Mouse (Mus musculus) intestine, embryonic 16.5 days (tissue): ENCODE data around the gene Pnpla7. TPM values are rescaled to one million over a fixed set of nuclear protein-coding genes. Genes with fewer than 3 reads are reported as not detected.

Experiments
- ATAC-seq: fragments of 200-750 bp; cut with Nextera tagmentation; 2 replicates; pipeline ENCODE4 v1.8.0; 2017; ENCODE audit warnings: moderate TSS enrichment, moderate library complexity
- H3K27ac ChIP-seq: fragments of 300-500 bp; sonication (generic); 2 replicates; pipeline ENCODE4 v1.5.1; 2014; ENCODE audit warnings: mild to moderate bottlenecking, low read length
- H3K27me3 ChIP-seq: fragments of 300-500 bp; sonication (generic); replicated peaks from 2 replicates; pipeline ENCODE4 v1.6.1; 2014; ENCODE audit warnings: low read length, control low read depth, mixed read lengths; ENCODE audit not compliant: control insufficient read depth, insufficient read depth
- H3K36me3 ChIP-seq: fragments of 300-500 bp; sonication (generic); 2 replicates; pipeline ENCODE4 v1.6.1; 2014; ENCODE audit warnings: low read length, control low read depth; ENCODE audit not compliant: control insufficient read depth, insufficient read depth
- H3K4me1 ChIP-seq: fragments of 300-500 bp; sonication (generic); 2 replicates; pipeline ENCODE4 v1.6.1; 2014; ENCODE audit warnings: low read length, control low read depth, mixed read lengths; ENCODE audit not compliant: control insufficient read depth, insufficient read depth
- H3K4me2 ChIP-seq: fragments of 300-500 bp; sonication (generic); 2 replicates; pipeline ENCODE4 v1.6.1; 2014; ENCODE audit warnings: low read depth, low read length, control low read depth
- H3K4me3 ChIP-seq: fragments of 300-500 bp; sonication (generic); 2 replicates; pipeline ENCODE4 v1.5.1; 2014; ENCODE audit warnings: mild to moderate bottlenecking, low read length
- H3K9ac ChIP-seq: fragments of 300-500 bp; sonication (generic); 2 replicates; pipeline ENCODE4 v1.6.1; 2014; ENCODE audit warnings: low read depth, low read length
- H3K9me3 ChIP-seq: fragments of 300-500 bp; sonication (generic); 2 replicates; pipeline ENCODE4 v1.6.1; 2016; ENCODE audit warnings: low read length, control low read depth; ENCODE audit not compliant: control insufficient read depth
- WGBS: fragments of 180-500 bp; shearing (Covaris S2); extraction: QIAGEN DNeasy Blood & Tissue Kit; methylation state at CpG from one replicate; pipeline ENCODE4 v1.1.7; 2014; 5-methylcytosine and 5-hydroxymethylcytosine counted together
- microRNA-seq: library from miRNA; unstranded; fragments of <30 nt; microRNA quantifications from one replicate; pipeline ENCODE4, GENCODE M21; 2016
- polyA plus RNA-seq: library from polyadenylated mRNA; unstranded; fragments of >200 nt; fragmentation: Nextera tagmentation; extraction: Ambion mirVana; gene quantifications from 2 replicates; pipeline ENCODE4 v1.2.1, GENCODE M21; 2015

The Pnpla7 gene
- polyA plus RNA-seq, 1 experiment from 2014 or later = 9.2 TPM

GRCm38 (mm10) chr2:25099703-25100102, 123.9 kb downstream of the Pnpla7 start:
- Histone ChIP-seq H3K9ac (no peak overlapping the region), H3K4me3 (no peak overlapping the region), H3K27me3 (no peaks in the 10 kb centered on the region), H3K4me1 (peaks cover 6% of the 10 kb centered on the region; the same call in 1 of the 2 replicates), H3K4me2 (no peak overlapping the region), H3K9me3 (no peaks in the 10 kb centered on the region), H3K27ac (no peak overlapping the region), H3K36me3 (no peaks in the 10 kb centered on the region)
- WGBS = 67% methylated on average over 3 of the region's 3 CpGs
- ATAC-seq = no peak

Small RNA genes lying within 50 kb of the gene (microRNA-seq; reads per million reads assigned to microRNA genes)
- gene Gm22875 = not detected
- gene Gm24328 = not detected
- not detected for gene Mir7664

Other genes with a start within 250 kb of the Pnpla7 start
- gene Cacna1b, start 212.9 kb upstream of the Pnpla7 start, polyA plus RNA-seq = 0.62 and 0.97 TPM in 2 replicates
- gene Ehmt1, start 56.4 kb upstream of the Pnpla7 start, polyA plus RNA-seq = 51.7 and 56.0 TPM in 2 replicates
- gene Arrdc1, start 40.8 kb upstream of the Pnpla7 start, polyA plus RNA-seq = 99.4 and 102 TPM in 2 replicates
- gene Zmynd19, start 26.2 kb upstream of the Pnpla7 start, polyA plus RNA-seq = 1.9 and 2.1 TPM in 2 replicates
- gene Dph7, start 13.6 kb upstream of the Pnpla7 start, polyA plus RNA-seq = 16.9 and 20.6 TPM in 2 replicates
- 139 and 143 TPM in 2 replicates for gene Mrpl41, start 935 bp upstream of the Pnpla7 start, polyA plus RNA-seq
- gene Nsmf, start 78.3 kb downstream of the Pnpla7 start, polyA plus RNA-seq = 39.1 and 45.5 TPM in 2 replicates
- 14.3 and 16.7 TPM in 2 replicates for gene Entpd8, start 104.3 kb downstream of the Pnpla7 start, polyA plus RNA-seq
- 6.5 and 7.9 TPM in 2 replicates for gene Noxa1, start 119.1 kb downstream of the Pnpla7 start, polyA plus RNA-seq
- gene Nrarp, start 204.7 kb downstream of the Pnpla7 start, polyA plus RNA-seq = 11.0 and 14.4 TPM in 2 replicates
- 23.0 and 23.4 TPM in 2 replicates for gene Tor4a, start 220.9 kb downstream of the Pnpla7 start, polyA plus RNA-seq
- 99.9 and 102 TPM in 2 replicates for gene Nelfb, start 235.5 kb downstream of the Pnpla7 start, polyA plus RNA-seq
- gene Stpg3, start 238.6 kb downstream of the Pnpla7 start, polyA plus RNA-seq = not detected in 2 replicates
- gene Fam166a, start 242.7 kb downstream of the Pnpla7 start, polyA plus RNA-seq = 0.12 and 0.62 TPM in 2 replicates
- 635 and 699 TPM in 2 replicates for gene Tubb4b, start 248.7 kb downstream of the Pnpla7 start, polyA plus RNA-seq